Mouse (Mus musculus) Muller cell, postnatal 12 days (primary cell): ENCODE results near the gene Arhgap28.

Experiments used
- DNase-seq: peaks from one replicate; pipeline ENCODE4 v3.0.0-alpha.2; 2015; ENCODE audit errors: inconsistent ontology term

The Arhgap28 gene

DNA sequence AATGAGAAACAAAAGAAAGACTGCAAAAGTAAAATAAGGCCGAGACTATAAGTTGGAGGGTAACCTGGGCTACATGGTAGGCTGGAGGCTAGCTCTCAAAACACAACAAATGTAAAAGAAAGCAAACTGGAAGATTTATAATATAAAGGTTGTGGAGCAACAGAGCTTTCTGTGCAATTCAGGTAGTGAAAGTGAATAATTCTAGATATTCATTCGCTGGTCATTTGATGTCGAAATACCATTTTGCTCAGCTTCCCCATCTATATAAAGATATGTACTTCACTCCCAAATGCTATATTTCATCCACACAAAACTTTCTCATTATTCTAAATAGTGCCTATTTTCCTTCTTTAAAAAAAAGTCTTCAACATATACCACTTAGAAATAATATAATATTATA, 66.9 kb downstream of the Arhgap28 start:
- no peak for DNase-seq

DNA sequence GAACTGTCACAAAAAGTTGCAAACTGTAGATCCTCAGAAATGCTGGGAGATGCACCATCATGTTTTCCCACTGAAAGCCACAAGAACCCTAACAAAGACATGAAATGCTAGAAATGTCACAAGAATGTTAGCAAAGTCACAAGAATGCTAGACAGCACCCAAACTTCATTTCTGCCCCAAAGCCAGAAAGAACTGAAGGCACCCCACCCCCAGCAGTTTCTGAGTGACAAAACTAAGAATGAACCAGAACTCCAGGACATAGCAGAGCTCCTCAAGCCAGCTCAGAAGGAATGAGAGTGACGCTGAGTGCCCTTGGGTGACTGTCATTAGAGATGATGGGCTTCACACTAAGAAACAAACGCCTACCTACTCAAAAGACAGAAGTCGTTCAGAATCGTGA, 68.4 kb downstream of the Arhgap28 start:
- peak; percentile 88 for DNase-seq

DNA sequence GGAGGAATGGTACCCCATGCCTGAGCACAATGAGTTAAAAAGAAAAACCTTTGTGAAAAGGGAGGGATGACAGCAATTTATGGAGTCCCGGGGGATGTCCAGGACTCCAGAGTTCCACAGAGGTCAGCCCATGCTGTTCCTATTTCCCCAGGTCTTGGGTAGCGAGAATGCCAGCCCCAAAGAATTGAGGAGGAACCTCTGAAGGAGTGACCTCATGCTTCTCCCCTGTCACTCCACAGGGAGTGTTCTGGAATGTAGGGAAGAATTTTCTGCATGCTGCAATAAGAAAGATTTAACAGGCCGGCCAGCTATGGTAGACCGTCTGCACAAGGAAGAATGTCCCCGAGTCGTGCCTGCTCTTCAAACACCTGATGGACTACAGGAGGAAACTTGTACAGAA, 72.5 kb downstream of the Arhgap28 start:
- no peak for DNase-seq

DNA sequence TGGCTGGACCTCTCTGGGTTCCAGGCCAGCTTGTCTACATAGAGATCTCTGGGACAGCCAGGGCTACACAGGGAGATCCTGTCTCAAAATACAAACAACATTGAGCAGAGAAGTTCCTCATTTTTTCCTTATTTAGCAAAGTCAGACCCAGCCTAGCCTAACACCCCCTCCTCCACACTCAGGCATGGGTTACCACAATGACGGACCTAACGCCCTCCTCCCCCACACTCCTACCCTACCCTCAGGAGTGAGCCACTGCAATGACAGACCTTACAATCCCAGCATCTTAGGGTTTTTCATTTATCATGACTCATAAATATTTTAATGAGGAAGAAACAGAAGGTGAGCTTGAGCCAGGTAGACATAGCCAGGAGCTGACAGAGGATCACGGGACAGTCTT, 73.0 kb downstream of the Arhgap28 start:
- no peak for DNase-seq

DNA sequence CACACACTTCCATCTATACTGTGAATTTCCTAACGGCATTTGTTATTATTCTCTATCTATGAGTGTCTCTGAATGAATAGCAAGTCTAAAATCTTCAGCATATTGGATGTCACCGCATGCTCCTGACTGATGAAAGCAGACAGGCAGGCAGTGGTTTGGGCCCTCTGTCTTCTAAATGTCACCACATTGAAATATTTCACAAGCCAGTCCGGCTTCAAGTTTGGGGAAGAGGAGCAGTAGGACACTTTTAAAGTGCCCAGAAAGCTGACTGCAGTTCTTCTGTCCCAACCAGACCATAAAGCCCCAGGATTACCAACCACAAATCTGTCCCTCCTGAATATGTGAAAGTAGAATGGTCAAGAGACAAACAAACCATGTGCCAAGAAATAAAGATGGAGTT, 73.5 kb downstream of the Arhgap28 start:
- DNase-seq = no peak

DNA sequence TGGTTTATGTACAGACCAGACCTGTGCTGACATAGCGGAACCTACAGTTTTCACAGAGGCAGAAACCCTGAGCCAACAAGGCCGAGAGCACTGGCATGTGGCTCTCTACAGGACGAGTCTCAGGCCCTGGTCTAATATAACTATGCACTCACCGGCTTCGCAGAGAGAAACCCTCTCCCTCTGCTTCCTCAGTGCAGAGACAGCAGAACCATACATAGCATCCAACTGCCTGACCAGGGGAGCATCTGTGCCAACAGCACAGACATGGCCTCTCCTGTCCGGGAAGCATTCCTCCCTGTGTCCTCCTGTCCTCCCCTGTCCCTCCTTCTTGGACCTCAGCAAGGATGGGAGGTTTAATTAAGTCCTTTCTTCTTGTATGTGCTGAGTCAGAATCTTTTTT, 75.6 kb downstream of the Arhgap28 start:
- no peak for DNase-seq

DNA sequence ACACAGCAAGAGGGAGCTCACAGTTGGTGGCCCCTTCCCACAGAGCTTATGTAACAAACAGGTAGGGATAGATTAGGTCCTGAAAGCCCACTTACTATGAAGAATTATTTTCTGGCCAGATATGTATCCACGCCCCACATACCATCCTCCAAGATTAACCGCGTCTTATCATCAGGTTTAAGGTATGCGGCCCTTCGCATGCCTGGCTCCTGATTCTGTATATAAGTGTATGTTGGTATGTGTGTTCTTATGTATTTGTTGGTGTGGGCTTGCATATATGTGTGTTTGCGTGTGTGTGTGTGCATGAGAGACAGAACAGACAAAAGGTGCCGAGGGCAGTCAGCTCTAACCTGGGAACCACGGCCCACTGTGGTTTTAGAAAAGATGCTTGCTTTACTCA, 76.1 kb downstream of the Arhgap28 start:
- no peak for DNase-seq

DNA sequence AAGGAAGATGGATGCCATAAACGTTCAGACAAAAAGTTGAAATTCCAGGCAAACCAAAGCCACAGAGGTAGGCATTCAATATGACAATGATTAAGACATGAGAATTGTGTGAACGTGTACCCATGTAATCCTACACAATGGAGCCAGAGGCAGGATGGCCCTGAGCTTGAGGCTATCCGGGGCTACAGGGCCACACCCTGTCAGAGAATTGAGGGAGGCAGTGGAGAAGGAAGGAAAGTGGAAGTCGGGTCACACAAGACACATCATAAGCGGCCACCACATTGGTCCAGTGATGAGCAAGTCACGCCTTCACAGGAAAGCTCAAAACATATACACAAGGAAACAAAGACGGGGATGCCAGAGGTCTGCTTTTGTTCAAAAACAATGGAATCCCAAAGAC, 84.0 kb downstream of the Arhgap28 start:
- no peak for DNase-seq

DNA sequence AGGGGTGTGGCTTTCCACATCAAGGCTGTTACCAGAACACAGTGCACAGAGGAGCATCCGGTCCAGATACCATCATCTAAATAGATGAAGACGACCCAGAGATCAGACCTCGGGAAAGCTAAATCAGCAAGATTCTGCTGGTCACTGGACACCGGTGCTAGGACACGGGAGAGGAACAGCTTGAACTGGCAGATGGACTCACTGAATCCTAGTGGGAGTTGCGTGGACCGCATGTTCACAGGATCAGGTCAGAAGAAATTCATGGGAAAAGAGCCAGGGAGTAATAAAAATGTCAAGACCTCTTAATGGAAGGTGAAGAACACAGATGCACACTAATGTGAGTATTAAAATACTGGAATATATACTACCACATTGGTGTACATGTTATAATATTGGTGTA, 85.7 kb downstream of the Arhgap28 start:
- no peak for DNase-seq

DNA sequence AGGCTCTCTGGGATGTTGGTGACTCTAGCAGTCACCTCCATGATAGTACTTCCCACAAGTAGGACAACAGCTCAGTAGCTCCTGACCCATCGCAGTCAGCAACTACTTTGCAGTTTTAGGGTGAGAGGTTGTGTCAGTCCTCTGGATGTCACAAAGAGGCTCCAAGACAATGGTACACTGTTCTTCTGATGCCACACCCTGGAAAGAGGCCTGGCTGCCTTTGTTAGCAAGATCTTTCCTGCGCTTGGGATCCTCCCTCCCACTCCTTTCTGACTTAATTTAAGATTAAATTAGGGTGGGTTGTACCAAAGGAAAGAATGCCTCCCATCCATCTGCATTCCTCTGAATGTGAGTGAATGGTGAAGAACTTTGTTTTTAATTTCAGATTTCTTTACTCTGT, 87.0 kb downstream of the Arhgap28 start:
- no peak for DNase-seq

DNA sequence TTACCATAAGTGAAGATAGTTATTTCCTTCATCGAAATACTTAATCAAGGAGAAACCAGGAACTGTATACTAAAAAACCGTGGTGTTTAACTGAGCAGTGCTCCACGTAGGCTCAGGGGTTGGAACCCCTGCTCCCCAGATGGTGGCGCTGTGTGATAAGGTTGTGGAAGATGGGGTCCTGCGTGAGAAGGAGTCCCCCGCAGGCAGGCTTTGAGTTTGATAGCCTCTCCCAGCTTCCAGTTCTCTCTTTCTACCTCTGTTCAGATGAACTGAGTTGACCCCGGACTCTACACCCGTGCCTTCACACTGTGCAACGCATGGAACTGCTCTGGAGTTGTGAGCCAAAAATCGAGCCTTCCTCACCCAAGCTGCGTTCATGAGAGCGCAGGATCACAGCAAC, 91.3 kb downstream of the Arhgap28 start:
- DNase-seq = no peak

DNA sequence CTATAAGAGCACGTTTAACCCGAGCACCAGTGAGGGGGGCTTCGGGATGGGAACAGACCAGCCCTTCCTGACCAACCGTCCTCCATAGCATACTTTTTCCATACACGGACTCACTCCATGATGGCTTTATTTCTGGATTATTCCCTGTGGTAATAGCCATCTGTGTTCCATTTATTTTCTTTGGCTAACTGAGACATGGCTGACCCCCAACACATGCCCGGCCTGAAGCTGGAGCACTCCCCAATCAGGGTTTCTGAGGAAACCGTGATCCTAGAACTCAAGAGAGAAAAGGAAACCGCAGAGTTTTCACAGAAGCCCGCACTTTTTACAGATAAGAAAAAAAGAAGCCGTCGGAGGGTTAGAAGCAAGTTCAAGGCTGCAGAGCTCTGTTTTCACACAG, 91.9 kb downstream of the Arhgap28 start:
- DNase-seq = no peak

DNA sequence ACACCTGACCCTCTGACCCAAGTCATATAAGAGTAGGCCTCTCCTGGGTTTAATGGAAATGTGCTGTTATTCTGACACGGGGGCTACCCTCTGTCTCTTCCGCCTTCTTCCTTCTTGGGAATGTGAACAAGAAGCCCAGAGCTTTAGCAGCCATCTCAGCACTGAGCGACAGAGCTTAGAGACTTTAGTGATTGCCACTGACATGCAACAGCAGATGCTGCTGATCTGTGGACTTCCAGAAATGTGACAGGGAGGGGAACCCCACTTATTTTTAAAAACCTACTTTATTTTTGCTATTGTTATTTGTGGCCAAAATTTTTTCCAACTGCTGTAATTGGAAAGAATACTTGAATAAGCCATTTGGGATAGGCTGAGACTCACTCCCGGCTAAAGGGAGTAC, 95.4 kb downstream of the Arhgap28 start:
- DNase-seq = no peak

DNA sequence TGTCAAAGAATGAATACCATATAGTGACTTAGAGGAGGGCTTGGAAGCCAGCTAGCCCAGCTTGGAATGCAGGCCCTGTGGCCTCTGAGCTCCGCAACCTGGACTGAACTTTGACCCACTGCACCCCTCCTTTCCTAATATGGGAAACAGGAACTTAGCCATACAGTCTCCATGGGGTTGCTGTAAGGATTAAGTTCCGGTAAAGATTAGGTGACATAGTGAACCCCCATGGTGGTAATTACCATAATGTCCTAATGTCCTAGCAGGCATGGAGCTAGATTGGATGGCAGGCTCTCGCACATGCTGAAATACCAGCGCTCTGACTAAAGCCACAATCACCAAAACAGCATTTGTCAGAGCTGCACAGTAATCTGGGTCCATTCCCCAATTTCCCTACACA, 95.8 kb downstream of the Arhgap28 start:
- DNase-seq = no peak

DNA sequence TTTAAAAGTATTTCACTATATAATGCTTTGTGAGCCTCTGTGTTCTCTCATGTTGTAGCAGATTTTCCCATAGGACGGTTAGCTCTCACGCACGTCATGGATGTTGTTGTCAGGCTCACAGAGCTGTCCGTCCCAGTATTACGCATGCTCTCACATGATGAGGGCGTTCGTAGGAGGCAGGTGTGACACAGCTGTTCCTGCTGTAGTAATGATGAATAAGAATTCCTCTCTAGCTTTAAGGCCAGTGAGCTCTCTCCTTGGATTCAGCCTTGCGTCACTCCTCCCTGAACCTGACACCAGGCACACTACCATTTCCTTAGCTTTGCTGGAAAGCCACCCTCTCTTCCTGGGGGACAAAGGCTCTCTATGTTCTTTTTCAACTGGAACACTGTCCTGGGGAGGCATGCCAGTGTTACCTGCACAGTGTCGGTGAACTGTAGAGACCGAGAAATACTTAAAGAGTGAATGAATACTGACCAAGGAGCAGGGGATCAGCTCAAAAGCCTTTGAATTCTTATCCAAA, 96.3 kb downstream of the Arhgap28 start:
- no peak for DNase-seq

DNA sequence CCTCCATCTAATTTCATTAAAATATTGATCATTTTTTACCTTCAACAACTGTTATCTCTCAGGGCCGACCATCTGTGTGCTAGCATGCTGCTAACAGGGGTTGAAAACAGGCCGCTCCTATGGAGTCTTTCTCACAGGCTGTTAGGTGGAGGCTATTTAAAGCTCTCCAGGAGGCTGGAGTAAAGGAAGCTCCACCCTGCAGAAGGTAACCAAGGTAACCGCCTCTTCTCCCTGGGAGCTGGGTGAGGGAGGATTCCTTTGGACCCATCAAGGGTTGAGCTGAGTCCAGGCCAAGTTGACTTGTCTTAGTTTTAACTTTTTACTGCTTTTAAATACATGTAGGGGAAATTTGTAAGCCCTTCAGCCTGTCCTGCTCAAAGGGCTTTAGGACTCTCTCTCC, 97.7 kb downstream of the Arhgap28 start:
- no peak for DNase-seq

DNA sequence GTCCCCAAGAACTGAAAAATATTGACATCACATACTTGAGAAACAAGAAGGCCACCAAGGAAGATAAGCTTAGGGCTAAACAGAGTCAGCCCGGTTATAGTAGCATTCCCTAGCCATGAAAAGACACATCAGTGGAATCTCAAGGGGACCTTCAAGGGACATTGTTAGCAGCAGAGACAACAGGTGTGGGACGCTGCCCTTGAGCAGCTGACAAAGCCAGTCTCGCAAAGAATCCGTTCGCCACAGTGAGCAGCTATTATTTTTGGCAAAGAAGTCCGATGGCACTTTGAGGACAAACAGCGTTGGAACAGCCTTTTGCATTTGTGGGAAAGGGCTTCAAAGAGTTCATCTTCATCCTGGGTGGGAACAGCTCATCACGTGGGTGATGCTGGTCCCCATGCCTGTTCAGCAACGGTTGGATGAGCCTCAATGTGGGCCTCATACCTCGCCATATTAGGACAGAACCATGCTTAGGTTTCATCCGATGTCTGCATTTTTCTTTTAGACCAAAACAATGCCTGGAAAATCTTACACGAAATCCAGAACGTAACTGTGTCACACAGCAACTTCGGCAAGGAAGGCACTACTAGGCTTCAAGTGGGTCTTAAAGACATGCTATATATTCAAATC, 99.5 kb downstream of the Arhgap28 start:
- peak; percentile 81 for DNase-seq

DNA sequence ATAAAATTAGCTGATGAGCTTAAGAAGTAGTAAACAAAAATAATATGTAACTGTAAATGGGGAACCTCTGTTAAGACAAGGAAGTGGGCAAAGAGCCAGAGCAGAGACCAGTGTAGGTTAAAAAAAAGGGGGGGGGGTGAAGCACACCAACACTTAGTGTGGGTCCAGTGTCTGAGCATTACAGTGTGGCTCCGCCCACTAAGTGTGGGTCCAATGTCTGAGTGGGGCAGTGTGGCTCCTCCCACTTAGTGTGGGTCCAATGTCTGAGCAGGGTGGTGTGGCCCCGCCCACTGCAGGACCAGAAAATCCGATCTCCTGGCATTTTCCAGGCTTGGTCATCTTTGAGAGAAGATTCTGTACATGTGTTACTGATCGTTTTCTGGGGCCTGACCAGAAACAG, 101.1 kb downstream of the Arhgap28 start:
- no peak for DNase-seq

DNA sequence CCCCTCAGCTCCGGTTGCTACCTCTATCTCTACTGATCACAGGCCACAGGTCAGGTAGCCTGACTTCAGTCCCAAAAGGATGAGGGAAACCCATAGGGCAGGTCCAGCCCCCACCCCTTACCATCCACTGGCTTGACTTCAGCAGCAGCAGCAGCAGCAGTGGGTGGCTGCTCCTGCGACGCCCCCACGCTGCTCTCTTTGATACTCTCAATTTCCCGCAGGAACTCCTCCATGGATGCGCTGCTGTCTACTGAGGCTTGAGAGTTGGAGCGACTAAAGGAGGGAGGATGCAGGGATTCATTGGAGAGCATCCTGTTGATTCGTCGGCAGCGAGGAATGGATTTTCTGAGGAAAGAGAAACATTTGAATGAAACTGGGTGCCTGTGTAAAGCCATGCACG, 102.8 kb downstream of the Arhgap28 start:
- no peak for DNase-seq

DNA sequence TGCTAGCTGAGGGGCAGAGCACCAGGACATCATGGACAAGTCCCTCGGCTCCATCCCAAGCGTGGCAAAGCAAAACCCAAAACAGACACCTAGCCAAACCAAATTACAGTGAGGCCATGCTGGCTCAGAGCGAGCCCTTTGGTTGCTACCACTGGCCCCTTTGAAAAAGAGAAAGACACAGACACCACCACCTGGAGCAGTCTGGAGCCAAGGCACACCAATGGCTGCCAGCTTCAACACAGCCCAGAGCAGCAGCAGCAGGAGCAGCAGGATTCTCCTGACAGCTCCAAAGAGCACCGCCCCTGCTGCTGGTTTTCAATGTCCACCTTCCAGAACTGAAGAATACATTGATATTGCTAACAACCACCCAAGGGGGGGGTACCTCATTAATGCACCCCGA, 104.5 kb downstream of the Arhgap28 start:
- no peak for DNase-seq

DNA sequence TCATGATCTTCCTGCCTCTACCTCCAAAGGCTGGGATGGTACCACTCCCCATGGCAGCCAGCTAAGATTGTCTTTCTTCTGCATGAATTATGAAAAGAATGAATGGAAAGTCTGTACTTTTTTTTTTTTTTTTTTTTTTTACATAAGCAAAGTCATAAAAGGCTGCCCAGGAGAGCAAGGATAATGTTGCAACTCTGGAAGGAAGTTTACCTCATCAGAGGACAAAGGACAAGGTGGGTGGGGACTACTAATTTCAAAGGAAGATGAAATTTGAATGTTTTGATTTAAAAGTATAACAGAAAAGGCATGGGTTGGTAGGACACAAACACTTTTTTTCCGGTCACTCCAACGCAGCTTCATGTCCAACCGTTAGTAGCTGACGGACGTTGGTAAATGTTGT, 107.5 kb downstream of the Arhgap28 start:
- DNase-seq = no peak

DNA sequence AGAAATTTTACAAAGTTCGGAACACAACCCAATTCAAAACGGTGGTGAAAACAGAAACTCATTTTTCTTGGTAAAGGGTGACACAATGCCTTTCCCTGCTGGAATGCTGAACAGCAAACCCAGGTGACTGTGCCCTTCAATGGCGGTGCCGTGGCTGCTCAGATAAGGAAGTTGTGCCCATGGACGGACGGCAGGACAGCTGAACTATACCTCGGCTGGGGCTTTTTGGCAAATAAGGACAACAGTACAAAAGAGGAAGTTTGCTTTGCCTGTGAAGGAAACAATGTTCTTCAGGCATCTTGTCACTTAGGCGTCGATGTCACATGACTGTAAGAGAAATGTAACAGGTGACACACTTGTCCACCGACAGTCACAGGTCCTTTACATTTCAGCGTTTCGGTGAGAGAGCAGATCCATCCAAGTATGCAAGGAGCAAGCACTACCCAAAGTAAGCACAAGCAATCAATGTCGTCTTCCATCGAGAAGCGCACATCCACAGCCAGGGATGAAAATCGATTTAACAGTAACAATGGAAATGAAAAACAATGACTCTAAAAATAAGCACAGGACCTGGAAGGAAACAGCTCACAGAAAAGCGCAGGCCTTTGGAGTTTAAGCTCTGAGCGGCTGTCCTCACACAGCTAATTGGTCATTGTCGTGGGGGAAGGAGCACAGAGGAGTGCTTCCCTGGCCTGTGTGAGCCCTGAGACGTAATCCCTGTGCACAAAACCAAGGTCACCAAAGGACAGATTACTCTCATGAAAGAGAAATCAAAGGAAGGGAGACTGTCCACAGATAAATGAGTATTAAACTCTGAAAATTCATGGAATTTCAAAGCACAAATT, 114.2 kb downstream of the Arhgap28 start:
- peak; percentile 57 for DNase-seq

DNA sequence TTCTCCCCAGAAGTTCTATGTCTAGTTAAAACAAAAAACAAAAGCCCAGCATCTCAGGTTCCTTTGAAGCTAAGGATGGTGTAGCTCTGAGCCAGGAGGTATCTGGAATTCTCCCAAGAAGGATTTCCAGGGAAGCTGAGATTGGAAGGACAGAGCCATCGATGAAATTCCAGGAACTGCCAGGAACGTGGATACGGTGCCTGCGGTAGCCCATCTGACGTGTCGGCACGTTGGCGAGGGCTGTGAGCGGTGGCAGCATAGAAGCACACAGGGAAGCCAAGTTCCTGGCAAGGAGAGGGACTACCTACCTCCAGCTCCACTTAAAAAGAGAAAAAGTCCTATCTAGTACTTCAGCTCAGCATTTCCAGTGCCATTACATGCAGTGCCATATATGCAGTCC, 115.8 kb downstream of the Arhgap28 start:
- DNase-seq = no peak
